Mouse (Mus musculus): ENCODE results near the gene Cdyl. TPM values are rescaled to one million over a fixed set of nuclear protein-coding genes. Genes with fewer than 3 reads are reported as not detected.

The Cdyl gene
- polyA plus RNA-seq, 2 experiments: 20.1 to 22.7 TPM

GRCm38 (mm10) chr13:35886121-35886725 is 226.6 kb downstream of the Cdyl start:
- Histone ChIP-seq H3K9me3 (ENCODE audit: control insufficient read depth, low read length) (no peaks in the 10 kb centered on the region), H3K4me1 (ENCODE audit: control insufficient read depth, insufficient read depth, low read length) (peaks cover 4% of the 10 kb centered on the region), H3K9ac (ENCODE audit: low read depth, low read length, severe bottlenecking) (no peak overlapping the region), H3K36me3 (ENCODE audit: control insufficient read depth, insufficient read depth, low read length) (no peaks in the 10 kb centered on the region), H3K27me3 (ENCODE audit: control insufficient read depth, insufficient read depth, low read length) (no peaks in the 10 kb centered on the region), H3K27ac (replicated peaks; ENCODE audit: low read depth, low read length) (no peak overlapping the region), H3K4me2 (replicated peaks; ENCODE audit: low read depth, low read length, severe bottlenecking) (no peak overlapping the region), H3K4me3 (replicated peaks; ENCODE audit: low read length) (no peak overlapping the region)
- no peak for TF ChIP-seq POLR2A (IDR thresholded peaks at IDR 0.05; ENCODE audit: borderline replicate concordance, extremely low read depth, insufficient read depth, insufficient read length)
- 30% methylated on average over 15 of the region's 15 CpGs for WGBS
- DNase-seq (ENCODE audit: low spot score) (peak; percentile 75), ATAC-seq (ENCODE audit: low FRiP score, low read depth) (no peak)

- no peak for DNase-seq (ENCODE audit: low spot score)
- Histone ChIP-seq H3K27me3 (ENCODE audit: control insufficient read depth, insufficient read depth, low read length) (no peaks in the 10 kb centered on the region), H3K4me2 (replicated peaks; ENCODE audit: low read depth, low read length, severe bottlenecking) (no peak overlapping the region), H3K27ac (replicated peaks; ENCODE audit: low read depth, low read length) (no peak overlapping the region), H3K9me3 (ENCODE audit: control insufficient read depth, low read length) (no peaks in the 10 kb centered on the region), H3K36me3 (ENCODE audit: control insufficient read depth, insufficient read depth, low read length) (peaks cover 13% of the 10 kb centered on the region), H3K4me3 (replicated peaks; ENCODE audit: low read length) (no peak overlapping the region), H3K4me1 (ENCODE audit: control insufficient read depth, insufficient read depth, low read length) (no peaks in the 10 kb centered on the region), H3K9ac (ENCODE audit: low read depth, low read length, severe bottlenecking) (no peak overlapping the region)
- no peak for ATAC-seq (ENCODE audit: low FRiP score, low read depth)
- no peak for TF ChIP-seq POLR2A (IDR thresholded peaks at IDR 0.05; ENCODE audit: borderline replicate concordance, extremely low read depth, insufficient read depth, insufficient read length)
- WGBS: 79% methylated on average over 3 of the region's 3 CpGs
These were observed 233.2 kb downstream of the Cdyl start for GRCm38 (mm10) chr13:35892866-35893265.

- DNase-seq (ENCODE audit: low spot score) (no peak), ATAC-seq (ENCODE audit: low FRiP score, low read depth) (no peak)
- Histone ChIP-seq H3K36me3 (ENCODE audit: control insufficient read depth, insufficient read depth, low read length) (no peaks in the 10 kb centered on the region), H3K27me3 (ENCODE audit: control insufficient read depth, insufficient read depth, low read length) (no peaks in the 10 kb centered on the region), H3K4me3 (replicated peaks; ENCODE audit: low read length) (peak overlapping the region; percentile 55), H3K27ac (replicated peaks; ENCODE audit: low read depth, low read length) (no peak overlapping the region), H3K4me1 (ENCODE audit: control insufficient read depth, insufficient read depth, low read length) (no peaks in the 10 kb centered on the region), H3K9ac (ENCODE audit: low read depth, low read length, severe bottlenecking) (peak overlapping the region; percentile 57), H3K9me3 (ENCODE audit: control insufficient read depth, low read length) (no peaks in the 10 kb centered on the region), H3K4me2 (replicated peaks; ENCODE audit: low read depth, low read length, severe bottlenecking) (peak overlapping the region; percentile 55)
- 2% methylated on average over 13 of the region's 13 CpGs for WGBS
- no peak for TF ChIP-seq POLR2A (IDR thresholded peaks at IDR 0.05; ENCODE audit: borderline replicate concordance, extremely low read depth, insufficient read depth, insufficient read length)
These were observed 245.7 kb downstream of the Cdyl start for GRCm38 (mm10) chr13:35905378-35905777.

- TF ChIP-seq POLR2A (IDR thresholded peaks at IDR 0.05; ENCODE audit: borderline replicate concordance, extremely low read depth, insufficient read depth, insufficient read length): no peak; the same call in 1 of the 2 replicates
- 0% methylated on average over 31 of the region's 35 CpGs for WGBS
- Histone ChIP-seq H3K9me3 (ENCODE audit: control insufficient read depth, low read length) (no peaks in the 10 kb centered on the region), H3K4me2 (replicated peaks; ENCODE audit: low read depth, low read length, severe bottlenecking) (peak within 1 kb of the TSS; percentile 55), H3K27me3 (ENCODE audit: control insufficient read depth, insufficient read depth, low read length) (no peaks in the 10 kb centered on the region), H3K4me1 (ENCODE audit: control insufficient read depth, insufficient read depth, low read length) (no peaks in the 10 kb centered on the region), H3K27ac (replicated peaks; ENCODE audit: low read depth, low read length) (no peak within 1 kb of the TSS), H3K9ac (ENCODE audit: low read depth, low read length, severe bottlenecking) (peak within 1 kb of the TSS; percentile 57), H3K36me3 (ENCODE audit: control insufficient read depth, insufficient read depth, low read length) (no peaks in the 10 kb centered on the region), H3K4me3 (replicated peaks; ENCODE audit: low read length) (peak within 1 kb of the TSS; percentile 55)
- DNase-seq (ENCODE audit: low spot score) (peak; percentile 96), ATAC-seq (ENCODE audit: low FRiP score, low read depth) (peak; percentile 100)
These were observed 246.3 kb downstream of the Cdyl start, which contains the start of gene Rpp40 for GRCm38 (mm10) chr13:35905879-35906481. TSS of gene Rpp40 (minus strand) at chr13:35906359.

- ATAC-seq (ENCODE audit: low FRiP score, low read depth): no peak
- WGBS: 94% methylated on average over 1 of the region's 1 CpGs
- Histone ChIP-seq H3K36me3 (ENCODE audit: control insufficient read depth, insufficient read depth, low read length) (no peaks in the 10 kb centered on the region), H3K4me3 (replicated peaks; ENCODE audit: low read length) (no peak overlapping the region), H3K27ac (replicated peaks; ENCODE audit: low read depth, low read length) (no peak overlapping the region), H3K4me1 (ENCODE audit: control insufficient read depth, insufficient read depth, low read length) (no peaks in the 10 kb centered on the region), H3K9ac (ENCODE audit: low read depth, low read length, severe bottlenecking) (no peak overlapping the region), H3K9me3 (ENCODE audit: control insufficient read depth, low read length) (0 out of 2 replicates have a peak, but pooled peaks cover 4% of the 10 kb centered on the region), H3K4me2 (replicated peaks; ENCODE audit: low read depth, low read length, severe bottlenecking) (no peak overlapping the region), H3K27me3 (ENCODE audit: control insufficient read depth, insufficient read depth, low read length) (no peaks in the 10 kb centered on the region)
- no peak for TF ChIP-seq POLR2A (IDR thresholded peaks at IDR 0.05; ENCODE audit: borderline replicate concordance, extremely low read depth, insufficient read depth, insufficient read length)
- no peak for DNase-seq (ENCODE audit: low spot score)
These were observed 251.8 kb downstream of the Cdyl start for GRCm38 (mm10) chr13:35911476-35911875.

Other genes starting within 250 kb of the Cdyl start
- 9.8 and 12.1 TPM in 2 replicates for gene Rpp40, start 246.5 kb downstream of the Cdyl start, polyA plus RNA-seq (2012; rRNA removed)
- gene Rpp40, start 246.5 kb downstream of the Cdyl start, polyA plus RNA-seq (2014; fragmentation: Nextera tagmentation; extraction: Ambion mirVana): 20.3 TPM in 2 replicates

Data from limb, embryonic 14.5 days (tissue).